Mouse (Mus musculus) liver, postnatal 0 days (tissue): ENCODE results near the gene Olfml2a.

Experiments used
- CTCF ChIP-seq: sonication (generic); IDR thresholded peaks from 2 replicates; pipeline ENCODE4 v1.5.1; 2016; ENCODE audit warnings: antibody characterized with exemption, low read depth
- EP300 ChIP-seq: IDR thresholded peaks from 2 replicates; pipeline ENCODE4 v1.6.1; 2016; ENCODE audit warnings: antibody characterized with exemption, low read depth, mild to moderate bottlenecking

- TF ChIP-seq EP300 (no peak), CTCF (no peak)
Observed at GRCm38 (mm10) chr2:38944460-38945161, 12.8 kb downstream of the Olfml2a start.
